Mouse (Mus musculus): ENCODE measurements at regions not wholly inside any gene's neighbourhood (a gene's known extent, or its start where the extent isn't known, plus 50 kb on each side); places are given as distances from the start of the nearest gene placed in this dataset.

DNA sequence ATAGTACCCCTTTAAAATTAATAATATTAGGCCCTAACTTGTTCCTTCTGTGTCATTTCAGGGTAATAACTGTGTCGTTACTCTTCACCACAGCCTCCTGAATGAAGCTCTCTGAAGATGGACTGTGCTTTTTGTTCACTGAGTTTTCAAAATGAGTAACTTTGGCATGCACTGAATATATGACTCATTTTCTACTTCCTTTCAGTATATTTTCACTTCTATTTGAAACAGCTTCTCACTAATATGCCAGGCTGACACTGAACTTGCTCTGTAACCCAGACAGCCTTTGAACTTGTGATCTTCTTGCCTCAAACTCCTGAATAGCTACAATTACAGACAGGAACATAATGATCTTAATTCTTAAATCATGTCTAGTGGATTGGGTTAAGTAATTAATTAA is 431.2 kb upstream of the Tenm2 start:
- TF ChIP-seq POLR2A (IDR thresholded peaks at IDR 0.05; ENCODE audit: borderline replicate concordance, extremely low read depth, insufficient read depth, insufficient read length, poor library complexity, severe bottlenecking) (no peak), CTCF (IDR thresholded peaks at IDR 0.05; ENCODE audit: borderline replicate concordance, extremely low read depth, insufficient read depth, insufficient read length) (no peak)

Measured in brain, embryonic 14.5 days (tissue).